21 mouse cellular contexts compared by ENCODE assay signal in genomic region chr3:54378135-54378534, GRCm38 (mm10). TPM values are rescaled to one million over a fixed set of nuclear protein-coding genes. Genes with fewer than 3 reads are reported as not detected.
DNase-seq lines count a peak whose midpoint lies in the region; ATAC-seq lines count a peak whose summit lies in the region.
"Had no signal": no experiment of that assay in that cellular context is flagged by ENCODE, and none has a peak within 500 bp of the region (broad histone marks: within the 10 kb centered on the region; RNA-seq: fewer than 3 reads in every experiment).

No protein-coding gene starts in this region.

- 0 out of 2 replicates have a peak, but pooled peaks cover 6% of the 10 kb centered on the region for H3K4me1 ChIP-seq in midbrain, embryonic 13.5 days (replicated peaks)
- no peaks in the 10 kb centered on the region for H3K4me1 ChIP-seq in midbrain, embryonic 11.5 days (ENCODE audit: control insufficient read depth, insufficient read depth, low read length)
- H3K4me1 ChIP-seq in neural tube, embryonic 15.5 days = no peaks in the 10 kb centered on the region
- H3K4me1 ChIP-seq: embryonic facial prominence, embryonic 10.5 days; embryonic facial prominence, embryonic 12.5 days had no signal

- H3K4me3 ChIP-seq in midbrain, embryonic 13.5 days (replicated peaks) = no peak overlapping the region
- H3K4me3 ChIP-seq in midbrain, embryonic 11.5 days (ENCODE audit: low read depth, low read length) = no peak overlapping the region
- no peak overlapping the region for H3K4me3 ChIP-seq in neural tube, embryonic 15.5 days (replicated peaks)
- H3K4me3 ChIP-seq: embryonic facial prominence, embryonic 10.5 days; embryonic facial prominence, embryonic 12.5 days; forebrain, embryonic 12.5 days had no signal

- no peaks in the 10 kb centered on the region for H3K36me3 ChIP-seq in midbrain, embryonic 13.5 days
- H3K36me3 ChIP-seq in midbrain, embryonic 11.5 days (ENCODE audit: control insufficient read depth, insufficient read depth, low read length) = no peaks in the 10 kb centered on the region
- no peaks in the 10 kb centered on the region for H3K36me3 ChIP-seq in neural tube, embryonic 15.5 days
- H3K36me3 ChIP-seq: embryonic facial prominence, embryonic 10.5 days; forebrain, embryonic 12.5 days had no signal

- WGBS in midbrain, embryonic 13.5 days = 42% methylated on average over 1 of the region's 1 CpGs
- WGBS in midbrain, embryonic 11.5 days = 70% methylated on average over 1 of the region's 1 CpGs
- WGBS in neural tube, embryonic 15.5 days = 51% methylated on average over 1 of the region's 1 CpGs

- no peak overlapping the region for H3K4me2 ChIP-seq in midbrain, embryonic 13.5 days (replicated peaks)
- H3K4me2 ChIP-seq in midbrain, embryonic 11.5 days = no peak overlapping the region
- H3K4me2 ChIP-seq in neural tube, embryonic 15.5 days = no peak overlapping the region
- H3K4me2 ChIP-seq: embryonic facial prominence, embryonic 12.5 days; forebrain, embryonic 12.5 days had no signal

- no peak overlapping the region for H3K27ac ChIP-seq in midbrain, embryonic 13.5 days
- H3K27ac ChIP-seq in midbrain, embryonic 11.5 days (ENCODE audit: low read depth, low read length) = no peak overlapping the region
- H3K27ac ChIP-seq in neural tube, embryonic 15.5 days (replicated peaks) = no peak overlapping the region
- H3K27ac ChIP-seq: embryonic facial prominence, embryonic 10.5 days; embryonic facial prominence, embryonic 12.5 days; forebrain, embryonic 12.5 days had no signal

- H3K27me3 ChIP-seq in midbrain, embryonic 13.5 days = no peaks in the 10 kb centered on the region
- H3K27me3 ChIP-seq in midbrain, embryonic 11.5 days (ENCODE audit: control insufficient read depth, insufficient read depth, low read length) = no peaks in the 10 kb centered on the region
- no peaks in the 10 kb centered on the region for H3K27me3 ChIP-seq in neural tube, embryonic 15.5 days (replicated peaks)
- H3K27me3 ChIP-seq: embryonic facial prominence, embryonic 12.5 days; forebrain, embryonic 12.5 days had no signal

- peak; percentile 17; the same call in 1 of the 2 replicates for ATAC-seq in midbrain, embryonic 13.5 days
- no peak for ATAC-seq in midbrain, embryonic 11.5 days (ENCODE audit: low FRiP score)
- peak; percentile 66 to 83 for ATAC-seq in hematopoietic stem cell, adult 5-6 weeks (replicated peaks in 1 of 2; ENCODE audit: insufficient read depth in 1 of 2, low FRiP score in 2 of 2, low TSS enrichment in 1 of 2, low read depth in 1 of 2, poor library complexity in 2 of 2, severe bottlenecking in 2 of 2)
- ATAC-seq in neural tube, embryonic 15.5 days (ENCODE audit: low FRiP score) = no peak
- ATAC-seq: forebrain, embryonic 16.5 days had no signal

- no peak overlapping the region for H3K9ac ChIP-seq in midbrain, embryonic 13.5 days (replicated peaks)
- no peak overlapping the region for H3K9ac ChIP-seq in midbrain, embryonic 11.5 days (ENCODE audit: low read length)
- H3K9ac ChIP-seq in neural tube, embryonic 15.5 days (replicated peaks) = no peak overlapping the region
- H3K9ac ChIP-seq: embryonic facial prominence, embryonic 12.5 days; forebrain, embryonic 12.5 days had no signal

- DNase-seq in midbrain, embryonic 11.5 days (ENCODE audit: low spot score, missing footprints) = no peak
- peak; percentile 34 for DNase-seq in naive thymus-derived CD4-positive, alpha-beta T cell, adult 2 months (ENCODE audit: low read depth)
- no peak for DNase-seq in left cerebral cortex, adult 18-20 months (ENCODE audit: low spot score in 2 of 2)
- DNase-seq: adrenal gland, adult 2 months; adrenal gland, postnatal 10 days; adrenal gland, postnatal 25 days; B cell, adult 2 months; cerebellum, adult 11 months; cerebellum, adult 18-20 months; cerebellum, adult 8-10 months; cerebellum, adult 9-11 months; cerebellum, postnatal 14 days; cerebellum, postnatal 36 days had no signal

- H3K9me3 ChIP-seq in midbrain, embryonic 13.5 days = no peaks in the 10 kb centered on the region
- H3K9me3 ChIP-seq in midbrain, embryonic 11.5 days (ENCODE audit: control insufficient read depth, low read length) = no peaks in the 10 kb centered on the region
- H3K9me3 ChIP-seq in neural tube, embryonic 15.5 days (replicated peaks) = no peaks in the 10 kb centered on the region
- H3K9me3 ChIP-seq: embryonic facial prominence, embryonic 10.5 days; embryonic facial prominence, embryonic 12.5 days; forebrain, embryonic 12.5 days had no signal

RNA-seq across cellular contexts. Expression of gene Postn, which starts 17.2 kb away (rescaled TPM):
- polyA plus RNA-seq in midbrain, embryonic 13.5 days (2015; fragmentation: Nextera tagmentation; extraction: Ambion mirVana) = 4.7 and 7.3 TPM in 2 replicates
- 17.4 and 22.6 TPM in 2 replicates for polyA plus RNA-seq in midbrain, embryonic 11.5 days (2014; fragmentation: Nextera tagmentation; extraction: Ambion mirVana)
- 11.6 and 15.8 TPM in 2 replicates for total RNA-seq in hematopoietic stem cell, adult 5-6 weeks (2017)
- 1 to 10 TPM; 1.2 to 1.6 TPM for total RNA-seq in left cerebral cortex, adult 18-20 months (2021)
- 60.3 and 71.8 TPM in 2 replicates for polyA plus RNA-seq in neural tube, embryonic 15.5 days (2015; fragmentation: Nextera tagmentation; extraction: Ambion mirVana)
- total RNA-seq: MEL had no signal

Comparison
In these comparisons a context has a peak if more than half of its experiments do, and no peak if none do; other contexts are left out.
1. ATAC-seq: peak in midbrain, embryonic 13.5 days (single experiment) and hematopoietic stem cell, adult 5-6 weeks (2 of 2); none in midbrain, embryonic 11.5 days (single experiment) and neural tube, embryonic 15.5 days (single experiment).